Mouse (Mus musculus) heart, adult 2 months (tissue): ENCODE measurements around the gene Gtpbp2. TPM values are rescaled to one million over a fixed set of nuclear protein-coding genes. Genes with fewer than 3 reads are reported as not detected.
A peak's percentile ranks its signal among the peaks of the same experiment; 100 is the strongest.

Experiments used
- DNase-seq, 2 experiments: peaks; one replicate each; pipeline ENCODE4 v3.0.0; 2021
- H3K27ac ChIP-seq: fragments of 200-600 bp; 2 replicates; pipeline ENCODE4 v1.8.1; 2022
- H3K27me3 ChIP-seq: fragments of 200-500 bp; 2 replicates; pipeline ENCODE4 v1.6.1; 2012; ENCODE audit warnings: mild to moderate bottlenecking, low read length, inconsistent platforms, mixed read lengths; ENCODE audit not compliant: control insufficient read depth, insufficient read depth
- H3K36me3 ChIP-seq: fragments of 200-500 bp; 2 replicates; pipeline ENCODE4 v1.6.1; 2012; ENCODE audit warnings: low read length, inconsistent platforms; ENCODE audit not compliant: control insufficient read depth, insufficient read depth
- H3K4me1 ChIP-seq: fragments of 200-500 bp; 2 replicates; pipeline ENCODE4 v1.6.1; 2011; ENCODE audit warnings: low read length; ENCODE audit not compliant: control insufficient read depth, insufficient read depth
- H3K4me3 ChIP-seq: fragments of 200-600 bp; 2 replicates; pipeline ENCODE4 v1.8.1; 2022
- H3K79me2 ChIP-seq: fragments of 200-500 bp; replicated peaks from 2 replicates; pipeline ENCODE4 v1.6.1; 2012; ENCODE audit warnings: mild to moderate bottlenecking, inconsistent platforms, low read length, moderate library complexity, mixed read lengths; ENCODE audit not compliant: control insufficient read depth, insufficient read depth
- H3K9ac ChIP-seq: fragments of 200-500 bp; 2 replicates; pipeline ENCODE4 v1.6.1; 2012; ENCODE audit warnings: low read depth, mild to moderate bottlenecking, control low read depth, inconsistent platforms, low read length, mixed read lengths
- CTCF ChIP-seq: fragments of 200-600 bp; IDR thresholded peaks from 2 replicates; pipeline ENCODE4 v1.8.1; 2022; ENCODE audit warnings: antibody characterized with exemption, mild to moderate bottlenecking, moderate library complexity
- EP300 ChIP-seq: fragments of 200-500 bp; IDR thresholded peaks from 2 replicates; pipeline ENCODE4 v1.6.1; 2011; ENCODE audit warnings: low read depth, low read length, control low read depth; ENCODE audit not compliant: insufficient read depth
- POLR2A ChIP-seq: fragments of 200-500 bp; IDR thresholded peaks from 2 replicates; pipeline ENCODE4 v1.6.1; 2011; ENCODE audit warnings: mild to moderate bottlenecking, low read depth, low read length, control low read depth; ENCODE audit not compliant: insufficient read depth
- WGBS: fragments of 180-500 bp; shearing (Covaris S2); methylation state at CpG from one replicate; pipeline ENCODE4 v1.1.7; 2018; 5-methylcytosine and 5-hydroxymethylcytosine counted together
- intact Hi-C: fragments of 180-260 bp; cut with DNase I; formaldehyde crosslinking; loops from one replicate; pipeline ENCODE4 v1.15.1; 2025
- polyA plus RNA-seq: library from polyadenylated mRNA; depleted of rRNA; stranded (reverse); fragments of >200 nt; gene quantifications from 2 replicates; pipeline ENCODE4 v1.2.3, GENCODE M21; 2012
- total RNA-seq, 2 experiments: library from RNA; stranded (reverse); gene quantifications; 2 replicates each; pipeline ENCODE4 v1.2.3; 2021

Gene Gtpbp2
- total and polyA plus RNA-seq, 3 experiments, result 55.2 to 94.4 (median 57.3) TPM

GRCm38 (mm10) chr17:46127814-46128493, 32.9 kb upstream of the Gtpbp2 start:
- no peaks in the 10 kb centered on the region for H3K27me3 ChIP-seq
- no peaks in the 10 kb centered on the region for H3K36me3 ChIP-seq
- no peak overlapping the region for H3K9ac ChIP-seq
- H3K4me3 ChIP-seq, result no peak overlapping the region
- no peaks in the 10 kb centered on the region for H3K79me2 ChIP-seq
- H3K4me1 ChIP-seq, result peaks cover 5% of the 10 kb centered on the region
- intact Hi-C loops, result no loop called here
- WGBS, result 80% methylated on average over 6 of the region's 6 CpGs
- TF ChIP-seq EP300 (no peak), CTCF (no peak), POLR2A (no peak)
- H3K27ac ChIP-seq, result no peak overlapping the region
- peak in 1 of 2 experiments; percentile 18 for DNase-seq

- WGBS, result 62% methylated on average over 13 of the region's 13 CpGs
- H3K4me3 ChIP-seq, result no peak overlapping the region
- H3K79me2 ChIP-seq, result no peaks in the 10 kb centered on the region
- no peaks in the 10 kb centered on the region for H3K36me3 ChIP-seq
- peak; percentile 66 to 82 for DNase-seq
- peaks cover 3% of the 10 kb centered on the region; the same call in 1 of the 2 replicates for H3K4me1 ChIP-seq
- no peak overlapping the region for H3K9ac ChIP-seq
- TF ChIP-seq EP300 (no peak), CTCF (no peak), POLR2A (no peak)
- H3K27me3 ChIP-seq, result no peaks in the 10 kb centered on the region
- H3K27ac ChIP-seq, result peak overlapping the region; percentile 49
- intact Hi-C loops, result loop anchor here (5.0 to 10.0 kb wide), 2 partner anchors 173 to 285 kb away; no protein-coding TSS in a partner anchor
These were observed 30.9 kb upstream of the Gtpbp2 start for GRCm38 (mm10) chr17:46129741-46130498.

GRCm38 (mm10) chr17:46132058-46132718, 28.6 kb upstream of the Gtpbp2 start:
- H3K27me3 ChIP-seq, result no peaks in the 10 kb centered on the region
- intact Hi-C loops, result loop anchor here (1.0 to 10.0 kb wide), 4 partner anchors 91 to 401 kb away; no protein-coding TSS in a partner anchor
- no peak overlapping the region for H3K27ac ChIP-seq
- peaks cover 3% of the 10 kb centered on the region; the same call in 1 of the 2 replicates for H3K4me1 ChIP-seq
- DNase-seq, result peak; percentile 70 to 86
- no peaks in the 10 kb centered on the region for H3K79me2 ChIP-seq
- peak; percentile 65; the same call in 1 of the 2 replicates for TF ChIP-seq EP300
- TF ChIP-seq CTCF, result no peak; the same call in 1 of the 2 replicates
- TF ChIP-seq POLR2A, result no peak
- no peak overlapping the region for H3K4me3 ChIP-seq
- H3K9ac ChIP-seq, result no peak overlapping the region
- H3K36me3 ChIP-seq, result no peaks in the 10 kb centered on the region
- 18% methylated on average over 12 of the region's 12 CpGs for WGBS

DNA sequence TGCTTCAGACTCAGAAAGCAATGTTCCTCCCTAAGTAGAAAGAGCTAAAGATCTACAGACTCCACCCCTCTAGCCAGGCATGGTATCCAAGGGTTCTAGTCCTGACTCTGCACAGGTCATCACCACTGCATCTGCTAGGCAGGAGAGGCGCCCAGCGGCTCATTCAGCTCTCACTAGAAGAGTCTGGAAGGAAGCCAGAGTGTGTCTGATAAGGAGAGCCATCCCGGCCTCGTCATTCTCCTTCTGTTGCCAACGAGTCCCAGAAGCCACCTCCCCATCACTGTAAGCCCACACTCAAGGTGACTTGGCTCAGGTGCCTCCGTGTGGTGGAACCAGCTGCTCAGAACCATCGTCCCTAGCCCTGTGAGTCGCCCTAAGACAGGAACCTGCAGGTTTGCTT, 28.0 kb upstream of the Gtpbp2 start:
- H3K36me3 ChIP-seq, result no peaks in the 10 kb centered on the region
- H3K4me1 ChIP-seq, result peaks cover 3% of the 10 kb centered on the region; the same call in 1 of the 2 replicates
- no peaks in the 10 kb centered on the region for H3K79me2 ChIP-seq
- DNase-seq, result peak in 1 of 2 experiments; percentile 19
- TF ChIP-seq EP300 (no peak), POLR2A (no peak), CTCF (no peak)
- intact Hi-C loops, result loop anchor here (1.0 to 10.0 kb wide), 4 partner anchors 92 to 402 kb away; no protein-coding TSS in a partner anchor
- no peak overlapping the region for H3K27ac ChIP-seq
- WGBS, result 41% methylated on average over 8 of the region's 8 CpGs
- H3K27me3 ChIP-seq, result no peaks in the 10 kb centered on the region
- H3K4me3 ChIP-seq, result no peak overlapping the region
- H3K9ac ChIP-seq, result no peak overlapping the region

GRCm38 (mm10) chr17:46138563-46139236, 22.1 kb upstream of the Gtpbp2 start:
- Histone ChIP-seq H3K36me3 (no peaks in the 10 kb centered on the region), H3K27me3 (no peaks in the 10 kb centered on the region), H3K27ac (no peak overlapping the region), H3K79me2 (no peaks in the 10 kb centered on the region), H3K4me1 (peaks cover 2% of the 10 kb centered on the region), H3K4me3 (no peak overlapping the region), H3K9ac (no peak overlapping the region)
- 37% methylated on average over 8 of the region's 8 CpGs for WGBS
- TF ChIP-seq EP300 (no peak), CTCF (no peak)
- no peak for DNase-seq
- intact Hi-C loops, result loop anchor here (10.0 kb wide), 1 partner anchor 294 kb away; no protein-coding TSS in a partner anchor
